Mouse (Mus musculus) kidney, postnatal 0 days (tissue): ENCODE measurements at regions not wholly inside any gene's neighbourhood (a gene's known extent, or its start where the extent isn't known, plus 50 kb on each side); places are given as distances from the start of the nearest gene placed in this dataset.

Experiments
- ATAC-seq: fragments of 200-750 bp; cut with Nextera tagmentation; replicated peaks from 2 replicates; pipeline ENCODE4 v1.8.0; 2017; ENCODE audit warnings: low read depth, moderate number of reproducible peaks, moderate TSS enrichment, moderate library complexity; ENCODE audit not compliant: low FRiP score
- DNase-seq: peaks from one replicate; pipeline ENCODE4 v3.0.0-alpha.2; 2016; ENCODE audit warnings: low spot score
- H3K27ac ChIP-seq: fragments of 300-500 bp; sonication (generic); 2 replicates; pipeline ENCODE4 v1.5.1; 2014; ENCODE audit warnings: mild to moderate bottlenecking
- H3K27me3 ChIP-seq: fragments of 300-500 bp; sonication (generic); 2 replicates; pipeline ENCODE4 v1.6.1; 2014; ENCODE audit warnings: low read length, mixed read lengths; ENCODE audit not compliant: insufficient read depth
- H3K36me3 ChIP-seq: fragments of 300-500 bp; sonication (generic); 2 replicates; pipeline ENCODE4 v1.6.1; 2014; ENCODE audit warnings: low read length, mixed read lengths; ENCODE audit not compliant: insufficient read depth
- H3K4me1 ChIP-seq: fragments of 300-500 bp; sonication (generic); replicated peaks from 2 replicates; pipeline ENCODE4 v1.6.1; 2014; ENCODE audit warnings: antibody characterized with exemption, low read length, mixed read lengths; ENCODE audit not compliant: insufficient read depth
- H3K4me2 ChIP-seq: fragments of 300-500 bp; sonication (generic); 2 replicates; pipeline ENCODE4 v1.6.1; 2014; ENCODE audit warnings: mild to moderate bottlenecking, low read length, moderate library complexity, mixed read lengths
- H3K4me3 ChIP-seq: fragments of 300-500 bp; sonication (generic); replicated peaks from 2 replicates; pipeline ENCODE4 v1.5.1; 2014; ENCODE audit warnings: low read depth, low read length
- H3K9ac ChIP-seq: fragments of 300-500 bp; sonication (generic); 2 replicates; pipeline ENCODE4 v1.6.1; 2014; ENCODE audit warnings: low read depth, low read length
- H3K9me3 ChIP-seq: fragments of 300-500 bp; sonication (generic); replicated peaks from 2 replicates; pipeline ENCODE4 v1.6.1; 2016; ENCODE audit warnings: low read length, inconsistent platforms, mixed read lengths
- CTCF ChIP-seq: IDR thresholded peaks from 2 replicates; pipeline ENCODE4 v1.5.1; 2016; ENCODE audit warnings: antibody characterized with exemption, low read depth, mild to moderate bottlenecking, moderate library complexity
- WGBS: fragments of 180-500 bp; shearing (Covaris S2); extraction: QIAGEN DNeasy Blood & Tissue Kit; methylation state at CpG from one replicate; pipeline ENCODE4 v1.1.7; 2014; 5-methylcytosine and 5-hydroxymethylcytosine counted together

- H3K9ac ChIP-seq, result no peak overlapping the region
Observed at GRCm38 (mm10) chr11:79788251-79788741, 173.9 kb downstream of the Utp6 start.

GRCm38 (mm10) chr11:79787766-79788165 is 174.4 kb downstream of the Utp6 start:
- no peak for TF ChIP-seq CTCF
- WGBS, result 85% methylated on average over 1 of the region's 1 CpGs
- H3K27ac ChIP-seq, result no peak overlapping the region

More at GRCm38 (mm10) chr11:79788251-79788741, 173.9 kb downstream of the Utp6 start:
- WGBS, result 77% methylated on average over 3 of the region's 3 CpGs
- ATAC-seq, result no peak
- no peaks in the 10 kb centered on the region for H3K36me3 ChIP-seq
- no peak for DNase-seq
- no peaks in the 10 kb centered on the region; the same call in 1 of the 2 replicates for H3K27me3 ChIP-seq
- H3K27ac ChIP-seq, result no peak overlapping the region
- H3K9me3 ChIP-seq, result no peaks in the 10 kb centered on the region
- peaks cover 7% of the 10 kb centered on the region; the same call in 1 of the 2 replicates for H3K4me1 ChIP-seq
- no peak for TF ChIP-seq CTCF
- no peak overlapping the region for H3K4me3 ChIP-seq
- H3K4me2 ChIP-seq, result no peak overlapping the region

GRCm38 (mm10) chr11:79784071-79784470 is 178.1 kb downstream of the Utp6 start:
- DNase-seq, result no peak
- Histone ChIP-seq H3K4me2 (no peak overlapping the region), H3K9me3 (no peaks in the 10 kb centered on the region), H3K9ac (no peak overlapping the region), H3K36me3 (no peaks in the 10 kb centered on the region), H3K4me1 (no peaks in the 10 kb centered on the region; the same call in 1 of the 2 replicates), H3K4me3 (no peak overlapping the region), H3K27ac (no peak overlapping the region), H3K27me3 (no peaks in the 10 kb centered on the region)
- 93% methylated on average over 3 of the region's 3 CpGs for WGBS
- ATAC-seq, result no peak
- TF ChIP-seq CTCF, result no peak

More at GRCm38 (mm10) chr11:79787766-79788165, 174.4 kb downstream of the Utp6 start:
- H3K9ac ChIP-seq, result no peak overlapping the region
- no peak overlapping the region for H3K4me3 ChIP-seq
- no peak for DNase-seq
- no peaks in the 10 kb centered on the region; the same call in 1 of the 2 replicates for H3K27me3 ChIP-seq
- H3K4me1 ChIP-seq, result peaks cover 7% of the 10 kb centered on the region; the same call in 1 of the 2 replicates
- no peak overlapping the region for H3K4me2 ChIP-seq
- no peaks in the 10 kb centered on the region for H3K36me3 ChIP-seq
- no peaks in the 10 kb centered on the region for H3K9me3 ChIP-seq
- ATAC-seq, result no peak

DNA sequence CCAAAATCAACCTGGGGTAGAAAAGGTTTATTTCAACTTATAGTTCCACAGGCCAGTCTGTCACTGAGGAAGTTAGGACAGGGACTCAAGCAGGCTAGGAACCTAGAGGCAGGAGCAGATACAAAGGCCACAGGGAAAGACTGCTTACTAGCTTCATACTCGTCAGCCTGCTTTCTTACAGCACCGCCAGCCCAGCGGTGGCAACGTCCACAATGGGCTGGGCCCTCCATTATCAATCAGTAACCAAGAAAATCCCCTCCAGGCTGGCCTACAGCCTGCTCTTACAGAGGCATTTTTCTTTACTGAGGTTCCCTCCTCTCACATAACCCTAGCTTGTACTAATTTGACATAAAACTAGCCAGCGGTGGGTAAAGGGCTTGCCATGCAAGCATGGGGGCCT is 180.2 kb downstream of the Utp6 start:
- H3K4me3 ChIP-seq, result no peak overlapping the region
- H3K4me1 ChIP-seq, result no peaks in the 10 kb centered on the region
- H3K4me2 ChIP-seq, result no peak overlapping the region
- TF ChIP-seq CTCF, result no peak
- H3K9ac ChIP-seq, result no peak overlapping the region
- H3K27ac ChIP-seq, result no peak overlapping the region
- no peak for DNase-seq
- 64% methylated on average over 5 of the region's 5 CpGs for WGBS
- no peaks in the 10 kb centered on the region for H3K36me3 ChIP-seq
- ATAC-seq, result no peak
- H3K9me3 ChIP-seq, result no peaks in the 10 kb centered on the region
- H3K27me3 ChIP-seq, result no peaks in the 10 kb centered on the region

DNA sequence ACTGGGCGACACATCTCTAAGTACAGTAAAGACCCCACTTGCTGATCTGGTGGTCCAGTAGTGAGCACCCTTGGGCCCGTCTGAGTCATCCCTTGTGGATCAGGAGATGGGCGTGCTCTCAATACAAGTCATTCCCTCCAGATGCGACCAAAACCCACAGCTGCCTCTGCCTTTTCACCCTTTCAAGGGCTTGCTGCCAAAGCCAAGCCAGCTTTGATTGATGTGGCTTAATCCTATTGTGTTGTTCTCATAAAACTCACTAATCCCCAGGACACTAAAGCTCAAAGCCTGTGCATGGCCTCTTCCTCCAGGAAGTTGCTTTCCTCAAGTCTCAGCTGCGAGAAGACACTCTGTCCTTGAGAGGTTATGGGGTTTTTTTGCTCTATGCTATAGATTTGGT is 182.4 kb downstream of the Utp6 start:
- Histone ChIP-seq H3K9ac (no peak overlapping the region), H3K27ac (no peak overlapping the region), H3K36me3 (no peaks in the 10 kb centered on the region), H3K27me3 (no peaks in the 10 kb centered on the region), H3K4me3 (no peak overlapping the region), H3K4me1 (no peaks in the 10 kb centered on the region), H3K4me2 (no peak overlapping the region), H3K9me3 (no peaks in the 10 kb centered on the region)
- TF ChIP-seq CTCF, result no peak
- ATAC-seq, result no peak
- 55% methylated on average over 5 of the region's 5 CpGs for WGBS
- no peak for DNase-seq

DNA sequence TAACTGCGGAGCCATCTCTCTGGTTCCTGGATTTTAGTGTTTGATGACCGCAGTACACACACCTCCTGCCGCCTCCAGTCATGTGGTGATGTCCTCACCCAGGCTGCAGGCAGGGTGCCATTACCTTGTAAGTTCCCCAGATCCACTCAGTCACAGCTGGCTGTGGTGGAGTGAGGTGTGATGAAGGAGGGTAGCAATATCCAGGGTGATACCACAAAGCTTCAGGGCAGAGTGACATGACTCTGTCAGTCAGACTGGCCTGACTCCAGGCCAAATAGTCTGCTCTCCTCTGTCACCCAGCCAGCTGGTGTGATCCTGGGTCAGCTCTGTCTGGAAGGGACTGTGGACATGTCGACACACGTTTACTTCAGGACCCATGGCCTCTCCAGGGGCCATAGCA is 183.7 kb downstream of the Utp6 start:
- Histone ChIP-seq H3K27ac (no peak overlapping the region), H3K27me3 (no peaks in the 10 kb centered on the region), H3K36me3 (no peaks in the 10 kb centered on the region), H3K4me3 (no peak overlapping the region), H3K9ac (no peak overlapping the region), H3K9me3 (no peaks in the 10 kb centered on the region), H3K4me2 (no peak overlapping the region), H3K4me1 (no peaks in the 10 kb centered on the region)
- TF ChIP-seq CTCF, result no peak
- WGBS, result 69% methylated on average over 5 of the region's 5 CpGs
- no peak for DNase-seq
- no peak for ATAC-seq

DNA sequence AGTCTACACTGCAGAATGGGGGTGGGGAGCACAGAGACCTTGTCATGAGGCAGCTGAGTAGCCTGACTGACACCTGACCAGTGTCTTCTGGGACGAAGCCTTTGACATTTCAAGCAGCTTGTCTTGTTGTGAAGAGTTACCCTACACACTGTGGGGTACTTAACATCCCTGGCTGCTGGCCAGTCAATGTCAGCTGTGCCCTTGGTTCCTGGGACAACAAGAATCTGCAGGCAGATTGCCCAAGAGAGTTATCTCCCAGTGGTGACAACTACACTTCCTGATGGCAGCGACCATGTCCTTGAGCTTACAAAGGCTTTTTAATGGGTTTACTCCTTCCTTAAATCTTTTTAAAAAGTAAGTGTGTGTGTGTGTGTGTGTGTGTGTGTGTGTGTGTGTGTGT is 184.2 kb downstream of the Utp6 start:
- Histone ChIP-seq H3K4me3 (no peak overlapping the region), H3K36me3 (no peaks in the 10 kb centered on the region), H3K4me1 (no peaks in the 10 kb centered on the region), H3K9me3 (no peaks in the 10 kb centered on the region), H3K4me2 (no peak overlapping the region), H3K27me3 (no peaks in the 10 kb centered on the region), H3K9ac (no peak overlapping the region), H3K27ac (no peak overlapping the region)
- WGBS, result 64% methylated on average over 2 of the region's 2 CpGs
- no peak for TF ChIP-seq CTCF
- ATAC-seq, result no peak
- no peak for DNase-seq
